Mouse (Mus musculus): ENCODE data around the gene Lfng. TPM values are rescaled to one million over a fixed set of nuclear protein-coding genes. Genes with fewer than 3 reads are reported as not detected.

Gene Lfng
- total and polyA plus RNA-seq, 3 experiments: 11.2 to 14.1 TPM; not detected in 1

GRCm38 (mm10) chr5:140569032-140569595, 38.0 kb upstream of the Lfng start:
- TF ChIP-seq CHD2 (IDR thresholded peaks at IDR 0.05; ENCODE audit: low read length) (no peak), GATA1 (IDR thresholded peaks at IDR 0.05; ENCODE audit: low read depth, low read length) (no peak), GABPA (IDR thresholded peaks at IDR 0.05; ENCODE audit: low read depth, low read length) (no peak), MYB (IDR thresholded peaks at IDR 0.05; ENCODE audit: low read depth, low read length) (no peak), ETS1 (IDR thresholded peaks at IDR 0.05; ENCODE audit: low read depth, low read length) (no peak), POLR2A (IDR thresholded peaks at IDR 0.05; ENCODE audit: control insufficient read depth in 1 of 2, insufficient read depth in 1 of 2, low read depth in 1 of 2, low read length in 2 of 2, poor library complexity in 1 of 2) (no peak), TCF12 (IDR thresholded peaks at IDR 0.05; ENCODE audit: low read depth, low read length) (no peak), NRF1 (IDR thresholded peaks at IDR 0.05; ENCODE audit: insufficient read depth, low read depth, low read length, poor library complexity, severe bottlenecking) (no peak), EP300 (IDR thresholded peaks at IDR 0.05; ENCODE audit: low read depth in 1 of 2, low read length in 2 of 2) (no peak), ZKSCAN1 (IDR thresholded peaks at IDR 0.05; ENCODE audit: low read depth, low read length) (no peak)
- Histone ChIP-seq H3K4me1 (ENCODE audit: control insufficient read depth in 1 of 2, insufficient read depth in 2 of 2, low read length in 2 of 2) (peaks cover 5 to 16% of the 10 kb centered on the region in 2 experiments; a peak in 3 of 4 replicates), H3K9ac (ENCODE audit: control insufficient read depth, low read depth, low read length, poor library complexity, severe bottlenecking) (no peak overlapping the region), H3K27me3 (ENCODE audit: control insufficient read depth in 1 of 2, insufficient read depth in 2 of 2, low read length in 2 of 2) (no peaks in the 10 kb centered on the region; a peak in 1 of 4 replicates), H3K36me3 (ENCODE audit: control insufficient read depth in 1 of 2, insufficient read depth in 2 of 2, low read length in 2 of 2) (peaks cover 0 to 5% of the 10 kb centered on the region in 2 experiments; a peak in 2 of 4 replicates), H3K27ac (ENCODE audit: control insufficient read depth, low read depth, low read length) (no peak overlapping the region), H3K4me3 (ENCODE audit: control insufficient read depth in 1 of 2, insufficient read depth in 1 of 2, low read depth in 2 of 2, low read length in 2 of 2) (no peak overlapping the region), H3K9me3 (replicated peaks; ENCODE audit: insufficient read depth, low read length) (no peaks in the 10 kb centered on the region), H3K79me2 (ENCODE audit: control insufficient read depth, insufficient read depth, low read length, poor library complexity) (no peaks in the 10 kb centered on the region)
- DNase-seq (ENCODE audit: low read depth, low spot score): no peak

GRCm38 (mm10) chr5:140570223-140570870, 36.8 kb upstream of the Lfng start:
- Histone ChIP-seq H3K9me3 (replicated peaks; ENCODE audit: insufficient read depth, low read length) (no peaks in the 10 kb centered on the region), H3K4me3 (ENCODE audit: control insufficient read depth in 1 of 2, insufficient read depth in 1 of 2, low read depth in 2 of 2, low read length in 2 of 2) (no peak overlapping the region), H3K36me3 (ENCODE audit: control insufficient read depth in 1 of 2, insufficient read depth in 2 of 2, low read length in 2 of 2) (peaks cover 0 to 5% of the 10 kb centered on the region in 2 experiments; a peak in 2 of 4 replicates), H3K79me2 (ENCODE audit: control insufficient read depth, insufficient read depth, low read length, poor library complexity) (no peaks in the 10 kb centered on the region), H3K27me3 (ENCODE audit: control insufficient read depth in 1 of 2, insufficient read depth in 2 of 2, low read length in 2 of 2) (no peaks in the 10 kb centered on the region; a peak in 1 of 4 replicates), H3K9ac (ENCODE audit: control insufficient read depth, low read depth, low read length, poor library complexity, severe bottlenecking) (no peak overlapping the region), H3K4me1 (ENCODE audit: control insufficient read depth in 1 of 2, insufficient read depth in 2 of 2, low read length in 2 of 2) (peaks cover 5 to 16% of the 10 kb centered on the region in 2 experiments; a peak in 3 of 4 replicates), H3K27ac (ENCODE audit: control insufficient read depth, low read depth, low read length) (no peak overlapping the region)
- TF ChIP-seq MAFK (IDR thresholded peaks at IDR 0.05; ENCODE audit: borderline replicate concordance, low read depth, low read length) (no peak), E2F4 (IDR thresholded peaks at IDR 0.05; ENCODE audit: borderline replicate concordance, low read depth, low read length) (no peak), MAX (IDR thresholded peaks at IDR 0.05; ENCODE audit: low read length) (0 out of 2 replicates have a peak, but pooled peaks have one; percentile 26), GATA1 (IDR thresholded peaks at IDR 0.05; ENCODE audit: low read depth, low read length) (no peak), BHLHE40 (IDR thresholded peaks at IDR 0.05; ENCODE audit: borderline replicate concordance, low read depth, low read length) (no peak), MYC (IDR thresholded peaks at IDR 0.05; ENCODE audit: low read depth, low read length) (no peak), MEF2A (IDR thresholded peaks at IDR 0.05; ENCODE audit: extremely low read depth, insufficient replicate concordance, low read depth, low read length, poor library complexity, severe bottlenecking) (no peak), ZMIZ1 (IDR thresholded peaks at IDR 0.05; ENCODE audit: low read depth, low read length) (no peak), CTCF (IDR thresholded peaks at IDR 0.05 in 2 of 3, conservative IDR thresholded peaks at IDR 0.05 in 1 of 3; ENCODE audit: control insufficient read depth in 1 of 3, insufficient read depth in 1 of 3, low read depth in 2 of 3, low read length in 3 of 3, poor library complexity in 1 of 3, severe bottlenecking in 1 of 3) (peak in 2 of 3 experiments; percentile 20 to 23; a peak in 1 of 6 replicates)
- no peak for DNase-seq (ENCODE audit: low read depth, low spot score)

Measured in MEL (cell line).